Mouse (Mus musculus) central nervous system, embryonic 14 days (tissue): ENCODE data around the gene Nlrc5. TPM values are rescaled to one million over a fixed set of nuclear protein-coding genes. Genes with fewer than 3 reads are reported as not detected.

ENCODE experiments used
- polyA plus RNA-seq: library from polyadenylated mRNA; depleted of rRNA; stranded (reverse); fragments of >200 nt; gene quantifications from 2 replicates; pipeline ENCODE4 v1.2.3, GENCODE M21; 2012; rRNA removed

Gene Nlrc5
- 0.96 and 1.3 TPM in 2 replicates for polyA plus RNA-seq

GRCm38 (mm10) chr8:94433981-94434466 lies at the start of gene Nlrc5:
Gene Nlrc5, plus strand, starts transcription at chr8:94434356.

DNA sequence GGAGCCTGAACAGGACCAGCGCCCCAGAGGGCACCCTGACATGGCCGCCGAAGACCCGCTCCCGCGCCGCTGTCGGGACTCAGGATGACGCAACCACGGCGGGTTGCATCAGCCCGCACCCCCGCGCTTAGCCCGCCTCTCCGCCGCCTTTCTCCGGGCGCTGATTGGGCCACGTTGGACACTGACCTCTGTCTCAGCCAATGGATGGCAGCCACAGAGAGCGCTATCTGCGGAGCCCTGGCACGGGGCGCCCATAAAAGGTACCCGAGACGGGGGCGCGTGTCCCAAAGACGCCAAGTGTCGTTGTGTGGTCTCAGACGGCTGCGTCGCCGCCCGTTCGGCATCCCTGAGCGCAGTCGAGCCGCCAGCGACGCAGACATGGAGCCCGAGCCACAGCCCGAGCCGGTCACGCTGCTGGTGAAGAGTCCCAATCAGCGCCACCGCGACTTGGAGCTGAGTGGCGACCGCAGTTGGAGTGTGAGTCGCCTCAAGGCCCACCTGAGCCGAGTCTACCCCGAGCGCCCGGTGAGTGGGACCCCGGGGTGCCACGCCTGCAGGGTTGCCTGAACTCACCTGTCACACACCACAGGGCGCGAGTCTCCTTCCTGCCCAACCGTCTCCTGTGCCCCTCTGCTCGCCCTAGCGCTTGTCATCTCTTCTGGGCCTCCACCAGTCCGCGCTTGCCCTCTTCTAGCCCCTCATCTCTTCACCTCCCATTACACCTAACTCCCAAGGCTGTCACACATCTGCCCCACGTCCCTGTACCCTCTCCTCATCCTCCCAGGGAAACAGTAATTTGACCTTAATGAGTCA lies 47.7 kb upstream of the Nlrc5 start, which contains the start of gene Herpud1:
TSS of gene Herpud1 (plus strand) at position 225 of the 813 bp plus-strand sequence.

GRCm38 (mm10) chr8:94532873-94533671 lies 98.9 kb downstream of the Nlrc5 start, which contains the start of gene Cpne2:
Gene Cpne2, plus strand, starts transcription at chr8:94532990.

Other genes with a start within 250 kb of the Nlrc5 start
- 66.0 and 67.6 TPM in 2 replicates for gene Nup93, start 219.8 kb upstream of the Nlrc5 start, polyA plus RNA-seq
- 0.34 and 0.38 TPM in 2 replicates for gene Slc12a3, start 105.2 kb upstream of the Nlrc5 start, polyA plus RNA-seq
- gene Herpud1, start 47.9 kb upstream of the Nlrc5 start, polyA plus RNA-seq, result 52.8 and 60.3 TPM in 2 replicates
- gene Cpne2, start 98.6 kb downstream of the Nlrc5 start, polyA plus RNA-seq, result 23.4 and 23.6 TPM in 2 replicates
- gene Rspry1, start 167.6 kb downstream of the Nlrc5 start, polyA plus RNA-seq, result 24.5 and 26.8 TPM in 2 replicates
- gene Fam192a, start 167.6 kb downstream of the Nlrc5 start, polyA plus RNA-seq, result 71.6 and 84.9 TPM in 2 replicates
- 183 and 209 TPM in 2 replicates for gene Arl2bp, start 232.2 kb downstream of the Nlrc5 start, polyA plus RNA-seq